Mouse (Mus musculus): ENCODE measurements around the gene Zfp768. TPM values are rescaled to one million over a fixed set of nuclear protein-coding genes. Genes with fewer than 3 reads are reported as not detected.
"Not testable (repeated sequence)": the region's sequence is repeated elsewhere in the genome, so short reads cannot be mapped to it uniquely, and the experiment has no call there.

Gene Zfp768
- polyA plus RNA-seq, 1 experiment from 2014 or later = 20.8 TPM

DNA sequence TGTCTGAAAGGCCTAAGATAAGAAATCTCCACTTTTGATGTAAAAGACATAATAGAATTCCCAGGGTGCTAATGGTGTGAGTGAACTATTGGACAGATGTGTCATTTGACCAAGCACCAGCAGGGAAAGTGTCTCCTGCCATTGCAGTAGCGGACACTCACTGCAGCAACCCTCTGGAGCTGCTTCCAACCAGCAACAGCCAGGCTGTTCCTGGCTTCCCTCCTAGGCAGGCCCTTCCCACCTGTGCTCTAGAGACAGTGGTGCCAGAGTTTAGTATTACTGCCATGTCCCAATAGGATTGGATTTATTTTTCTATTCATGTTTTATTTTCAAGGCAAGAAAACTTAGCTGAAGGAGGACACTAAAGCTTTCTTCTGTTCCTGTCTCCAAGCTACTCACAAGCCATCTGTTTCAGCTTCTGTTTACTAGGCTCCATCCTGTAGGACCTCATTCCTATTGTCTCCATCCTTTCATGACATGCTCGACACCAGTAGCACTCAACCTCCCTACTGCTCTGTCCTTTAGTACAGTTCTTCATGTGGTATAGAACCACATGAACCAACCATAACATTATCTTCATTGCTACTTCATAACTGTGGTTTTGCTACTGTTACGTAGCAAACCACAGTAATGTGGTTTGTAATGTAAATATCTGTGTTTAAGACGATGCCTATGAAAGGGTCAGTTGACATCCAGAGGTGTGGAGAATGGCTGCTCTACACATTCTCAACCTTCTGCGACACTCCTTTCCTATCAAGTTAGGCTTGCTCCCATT, 6.0 kb upstream of the Zfp768 start:
- WGBS = 91% methylated on average over 5 of the region's 5 CpGs
- Histone ChIP-seq H3K4me2 (replicated peaks) (no peak overlapping the region), H3K9ac (no peak overlapping the region), H3K4me1 (peaks cover 5% of the 10 kb centered on the region; the same call in 1 of the 2 replicates), H3K27ac (no peak overlapping the region), H3K9me3 (no peaks in the 10 kb centered on the region), H3K27me3 (replicated peaks) (no peaks in the 10 kb centered on the region), H3K36me3 (no peaks in the 10 kb centered on the region), H3K4me3 (no peak overlapping the region)
- no peak for ATAC-seq (ENCODE audit: low FRiP score, low read depth)

DNA sequence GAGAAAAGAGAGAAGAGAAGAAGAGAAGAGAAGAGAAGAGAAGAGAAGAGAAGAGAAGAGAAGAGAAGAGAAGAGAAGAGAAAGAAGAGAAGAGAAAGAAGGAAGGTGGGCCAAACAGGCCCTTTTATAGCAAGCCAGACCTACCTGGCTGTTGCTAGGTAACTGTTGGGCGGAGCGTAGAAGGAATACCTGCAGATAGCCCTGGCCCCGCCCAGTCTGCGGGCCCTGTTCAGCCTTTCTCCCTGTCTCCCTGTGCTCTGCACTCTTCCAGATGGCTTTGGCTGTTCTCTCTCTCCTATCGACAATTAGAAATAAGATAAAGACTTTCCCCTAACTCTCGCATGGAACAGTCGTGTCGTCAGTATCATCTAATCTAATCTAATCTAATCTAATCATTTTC, 1.3 kb upstream of the Zfp768 start:
- peak overlapping the region; percentile 81 for H3K4me2 ChIP-seq (replicated peaks)
- H3K36me3 ChIP-seq = peaks cover 19% of the 10 kb centered on the region
- H3K27ac ChIP-seq = no peak overlapping the region
- H3K9ac ChIP-seq = peak overlapping the region; percentile 93; the same call in 1 of the 2 replicates
- H3K4me3 ChIP-seq = peak overlapping the region; percentile 94
- WGBS = 14% methylated on average over 8 of the region's 8 CpGs
- H3K4me1 ChIP-seq = peaks cover 16% of the 10 kb centered on the region
- ATAC-seq (ENCODE audit: low FRiP score, low read depth) = no peak
- no peaks in the 10 kb centered on the region for H3K27me3 ChIP-seq (replicated peaks)
- no peaks in the 10 kb centered on the region for H3K9me3 ChIP-seq

DNA sequence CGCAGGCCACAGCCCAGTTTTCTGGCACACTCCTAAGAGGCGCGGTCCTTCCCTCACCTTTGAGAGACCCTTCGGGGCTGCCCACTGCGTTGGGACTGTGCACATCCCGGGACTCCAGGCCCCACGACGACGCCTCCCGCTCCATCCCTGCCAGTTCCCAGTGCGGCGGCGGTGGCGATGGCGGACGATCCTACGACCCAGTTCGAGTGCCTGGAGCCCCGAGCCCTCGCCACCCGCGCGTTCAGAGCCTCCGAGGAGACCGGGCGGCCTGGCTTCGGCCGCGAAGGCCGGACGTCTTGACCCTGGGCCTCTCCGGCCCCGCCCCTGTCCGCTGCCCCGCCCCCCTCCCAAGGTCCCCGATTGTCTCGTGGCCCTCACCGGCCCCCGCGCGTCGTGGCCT, 297 bp downstream of the Zfp768 start:
- Histone ChIP-seq H3K27me3 (replicated peaks) (no peaks in the 10 kb centered on the region), H3K9me3 (no peaks in the 10 kb centered on the region), H3K36me3 (peaks cover 24% of the 10 kb centered on the region), H3K27ac (peak overlapping the region; percentile 80; the same call in 1 of the 2 replicates), H3K4me1 (peaks cover 16% of the 10 kb centered on the region), H3K4me2 (replicated peaks) (peak overlapping the region; percentile 81), H3K4me3 (peak overlapping the region; percentile 94), H3K9ac (peak overlapping the region; percentile 93)
- ATAC-seq (ENCODE audit: low FRiP score, low read depth) = peak; percentile 34; the same call in 1 of the 2 replicates
- WGBS = under 1% methylated on average over 42 of the region's 42 CpGs

DNA sequence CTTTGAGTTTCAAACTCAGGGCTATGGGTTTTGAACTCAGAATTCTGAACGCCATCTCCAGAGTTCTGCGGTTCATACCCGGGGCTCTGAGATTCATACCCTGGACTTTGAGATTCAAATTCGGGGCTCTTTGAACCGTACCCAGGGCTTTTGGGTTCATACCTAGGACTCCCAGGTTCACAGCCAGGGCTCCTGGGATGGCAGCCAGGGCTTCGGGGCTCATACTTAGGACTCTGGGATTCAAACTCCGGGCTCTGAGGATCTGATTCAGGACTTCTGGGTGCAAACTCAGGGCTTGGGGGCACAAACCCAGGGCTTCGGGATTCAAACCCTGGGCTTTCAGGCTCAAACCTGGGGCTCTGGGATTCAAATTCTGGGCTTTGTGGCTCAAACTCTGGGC, 1.0 kb downstream of the Zfp768 start:
- peaks cover 24% of the 10 kb centered on the region for H3K36me3 ChIP-seq
- H3K4me2 ChIP-seq (replicated peaks) = peak overlapping the region; percentile 81
- no peaks in the 10 kb centered on the region for H3K9me3 ChIP-seq
- H3K9ac ChIP-seq = peak overlapping the region; percentile 93
- 89% methylated on average over 8 of the region's 8 CpGs for WGBS
- H3K27ac ChIP-seq = no peak overlapping the region
- H3K27me3 ChIP-seq (replicated peaks) = no peaks in the 10 kb centered on the region
- no peak for ATAC-seq (ENCODE audit: low FRiP score, low read depth)
- peak overlapping the region; percentile 94 for H3K4me3 ChIP-seq
- peaks cover 16% of the 10 kb centered on the region for H3K4me1 ChIP-seq

DNA sequence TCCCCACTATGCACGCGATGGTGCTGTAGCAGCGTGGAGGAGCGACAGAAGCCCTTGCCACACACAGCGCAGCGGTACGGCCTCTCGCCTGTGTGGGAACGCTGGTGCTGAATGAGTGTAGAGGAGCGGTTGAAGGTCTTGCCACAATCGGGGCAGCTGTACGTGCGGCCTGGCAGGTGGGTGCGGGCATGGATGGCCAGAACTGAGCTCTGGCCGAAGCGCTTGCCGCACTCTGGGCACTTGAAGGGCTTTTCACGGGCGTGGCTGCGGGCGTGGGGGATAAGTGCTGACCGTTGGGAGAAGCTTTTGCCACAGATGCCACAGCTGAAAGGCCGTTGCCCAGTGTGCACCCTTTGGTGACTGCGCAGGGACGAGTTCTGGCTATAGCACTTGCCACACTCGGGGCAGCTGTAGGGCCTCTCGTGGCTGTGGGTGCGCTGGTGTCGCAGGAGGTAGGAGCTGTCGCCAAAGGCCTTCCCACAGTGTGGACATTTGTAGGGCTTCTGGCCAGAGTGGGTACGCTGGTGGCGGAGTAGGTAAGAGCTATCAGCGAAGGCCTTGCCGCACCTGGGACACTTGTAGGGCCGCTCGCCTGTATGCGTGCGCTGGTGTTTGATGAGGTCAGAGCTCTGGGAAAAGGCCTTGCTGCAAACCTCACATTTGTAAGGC, 1.9 kb downstream of the Zfp768 start:
- no peak overlapping the region for H3K27ac ChIP-seq
- 93% methylated on average over 38 of the region's 38 CpGs for WGBS
- no peaks in the 10 kb centered on the region for H3K27me3 ChIP-seq (replicated peaks)
- H3K36me3 ChIP-seq = peaks cover 24% of the 10 kb centered on the region
- peak overlapping the region; percentile 81; the same call in 1 of the 2 replicates for H3K4me2 ChIP-seq (replicated peaks)
- H3K4me3 ChIP-seq = no peak overlapping the region
- H3K9ac ChIP-seq = no peak overlapping the region
- no peak for ATAC-seq (ENCODE audit: low FRiP score, low read depth)
- peaks cover 16% of the 10 kb centered on the region for H3K4me1 ChIP-seq
- no peaks in the 10 kb centered on the region for H3K9me3 ChIP-seq

DNA sequence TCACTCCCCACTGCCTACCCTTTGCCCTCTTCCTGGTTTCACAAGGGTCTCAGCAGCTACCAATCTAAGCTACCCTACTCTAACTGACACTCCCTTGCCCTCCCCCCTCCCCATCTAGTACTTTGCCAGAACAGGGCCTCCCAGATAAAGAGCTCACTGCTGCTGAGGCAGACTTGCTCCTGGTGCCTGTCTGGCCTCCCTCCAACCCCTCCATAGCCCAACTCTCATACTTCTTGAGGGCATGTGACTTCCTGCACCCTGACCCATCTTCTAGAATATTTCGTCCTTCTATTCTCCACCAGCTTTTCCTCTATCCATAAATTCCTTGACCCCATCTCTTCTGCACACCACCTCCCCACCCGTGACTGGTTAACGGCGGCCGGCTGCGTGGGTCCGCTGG, 2.5 kb downstream of the Zfp768 start:
- Histone ChIP-seq H3K9ac (no peak overlapping the region), H3K9me3 (no peaks in the 10 kb centered on the region), H3K27me3 (replicated peaks) (no peaks in the 10 kb centered on the region), H3K4me1 (peaks cover 16% of the 10 kb centered on the region), H3K4me2 (replicated peaks) (no peak overlapping the region), H3K4me3 (no peak overlapping the region), H3K27ac (no peak overlapping the region), H3K36me3 (peaks cover 24% of the 10 kb centered on the region)
- no peak for ATAC-seq (ENCODE audit: low FRiP score, low read depth)
- 97% methylated on average over 7 of the region's 7 CpGs for WGBS

DNA sequence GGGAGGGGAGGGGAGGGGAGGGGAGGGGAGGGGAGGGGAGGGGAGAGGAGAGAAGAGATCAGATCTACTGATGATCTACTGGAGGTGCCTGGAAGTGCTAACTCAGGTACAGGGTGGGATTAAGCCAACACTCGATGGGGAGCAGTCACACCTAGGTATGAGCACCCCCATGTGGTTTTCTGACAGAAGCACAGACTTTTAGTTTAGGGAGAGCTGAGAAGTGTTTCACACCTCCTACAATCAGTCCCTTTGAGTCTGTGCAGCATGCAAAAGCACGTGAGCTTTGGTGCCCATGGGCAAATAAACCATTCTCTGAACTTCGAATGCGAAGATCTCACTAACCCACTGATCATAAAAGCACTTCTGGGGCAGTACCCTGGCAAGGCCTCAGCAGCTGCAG, 3.1 kb downstream of the Zfp768 start:
- 68% methylated on average over 4 of the region's 4 CpGs for WGBS
- Histone ChIP-seq H3K4me2 (replicated peaks) (no peak overlapping the region), H3K9me3 (no peaks in the 10 kb centered on the region), H3K36me3 (peaks cover 24% of the 10 kb centered on the region), H3K4me3 (no peak overlapping the region), H3K9ac (no peak overlapping the region), H3K4me1 (peaks cover 16% of the 10 kb centered on the region), H3K27ac (no peak overlapping the region), H3K27me3 (replicated peaks) (no peaks in the 10 kb centered on the region)
- no peak for ATAC-seq (ENCODE audit: low FRiP score, low read depth)

DNA sequence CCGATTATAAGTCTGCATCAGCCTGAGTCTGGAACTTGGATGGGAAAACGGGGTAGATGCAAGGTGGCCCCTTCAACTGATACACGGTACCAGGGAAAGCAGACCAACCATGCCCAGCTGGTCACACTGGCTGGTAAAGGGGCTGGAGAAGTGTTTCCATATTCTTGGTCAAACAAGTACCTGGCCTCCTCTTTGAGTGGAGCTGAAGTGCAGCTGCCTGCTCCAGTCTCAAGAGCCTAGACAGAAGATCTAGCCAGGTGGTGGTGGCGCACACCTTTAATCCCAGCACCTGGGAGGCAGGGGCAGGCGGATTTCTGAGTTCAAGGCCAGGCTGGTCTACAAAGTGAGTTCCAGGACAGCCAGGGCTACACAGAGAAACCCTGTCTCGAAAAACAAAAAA, 3.5 kb downstream of the Zfp768 start:
- Histone ChIP-seq H3K4me1 (peaks cover 16% of the 10 kb centered on the region), H3K36me3 (peaks cover 24% of the 10 kb centered on the region)
- not testable (repeated sequence) for ATAC-seq (ENCODE audit: low FRiP score, low read depth); H3K9ac ChIP-seq; H3K4me3 ChIP-seq; H3K27me3 ChIP-seq (replicated peaks); H3K9me3 ChIP-seq; H3K27ac ChIP-seq; H3K4me2 ChIP-seq (replicated peaks)
- 90% methylated on average over 6 of the region's 6 CpGs for WGBS

DNA sequence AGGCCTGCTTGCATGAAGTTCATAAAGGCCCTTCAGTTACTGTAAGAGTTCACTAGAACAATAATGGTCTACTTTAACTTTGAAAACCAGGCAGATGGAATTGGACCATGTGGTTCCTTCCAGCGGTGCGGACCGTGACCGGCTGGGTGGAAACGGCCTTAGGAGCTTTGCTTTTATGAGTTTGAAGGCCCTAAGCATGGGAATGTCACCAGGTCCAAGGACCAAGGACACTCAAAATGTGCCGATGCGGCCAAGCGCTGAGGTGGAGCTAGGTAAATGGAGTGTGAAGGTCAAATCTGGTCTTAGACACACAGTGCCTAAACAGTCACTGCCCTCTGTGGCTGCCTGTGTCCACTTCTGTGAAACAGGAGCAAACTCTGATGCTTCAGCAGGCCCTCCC, 4.0 kb downstream of the Zfp768 start:
- Histone ChIP-seq H3K27me3 (replicated peaks) (no peaks in the 10 kb centered on the region), H3K4me3 (no peak overlapping the region), H3K4me1 (peaks cover 11% of the 10 kb centered on the region), H3K36me3 (peaks cover 24% of the 10 kb centered on the region), H3K9ac (no peak overlapping the region), H3K9me3 (no peaks in the 10 kb centered on the region), H3K4me2 (replicated peaks) (no peak overlapping the region), H3K27ac (no peak overlapping the region)
- WGBS = 97% methylated on average over 8 of the region's 8 CpGs
- no peak for ATAC-seq (ENCODE audit: low FRiP score, low read depth)

DNA sequence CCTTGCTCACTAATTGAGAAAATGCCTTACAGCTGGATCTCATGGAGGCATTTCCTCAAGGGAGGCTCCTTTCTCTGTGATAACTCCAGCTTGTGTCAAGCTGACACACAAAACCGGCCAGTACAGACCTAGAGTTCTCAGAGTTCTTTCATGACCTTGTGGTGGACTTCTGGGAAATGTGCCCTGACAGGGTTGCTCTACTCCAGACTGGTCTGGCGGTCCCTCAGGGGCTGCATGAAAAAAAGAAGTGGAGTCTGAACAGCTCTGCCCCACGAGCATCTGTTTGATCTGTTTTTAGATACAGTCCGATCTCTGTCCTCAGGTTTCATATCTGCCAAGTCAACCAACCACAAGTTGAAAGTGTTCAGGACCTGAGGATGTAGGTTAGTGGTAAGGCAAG, 7.8 kb downstream of the Zfp768 start:
- Histone ChIP-seq H3K9me3 (no peaks in the 10 kb centered on the region), H3K4me3 (no peak overlapping the region), H3K27me3 (replicated peaks) (no peaks in the 10 kb centered on the region), H3K27ac (no peak overlapping the region), H3K4me2 (replicated peaks) (no peak overlapping the region), H3K36me3 (peaks cover 9% of the 10 kb centered on the region), H3K4me1 (no peaks in the 10 kb centered on the region), H3K9ac (no peak overlapping the region)
- ATAC-seq (ENCODE audit: low FRiP score, low read depth) = no peak
- 81% methylated on average over 4 of the region's 4 CpGs for WGBS

DNA sequence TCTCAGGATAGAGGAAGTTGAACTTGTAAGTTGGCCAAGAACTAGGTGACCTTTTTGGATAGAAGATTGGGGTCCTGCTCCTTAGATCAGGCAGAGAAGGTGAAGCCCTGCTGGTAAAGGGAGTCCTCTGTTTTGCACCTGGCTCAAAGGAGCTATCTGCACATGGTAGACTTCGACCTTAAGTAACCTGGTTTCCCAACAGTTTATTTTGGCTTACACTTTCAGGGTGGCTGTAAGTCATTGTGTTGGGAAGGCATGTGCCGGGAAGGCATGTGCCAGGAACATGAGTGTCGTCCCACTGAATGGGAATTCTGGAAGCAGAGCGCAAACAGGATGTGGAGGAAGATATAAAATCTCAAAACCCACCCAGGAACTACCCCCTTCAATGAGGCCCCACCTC, 9.8 kb downstream of the Zfp768 start:
- no peak overlapping the region for H3K27ac ChIP-seq
- H3K27me3 ChIP-seq (replicated peaks) = no peaks in the 10 kb centered on the region
- no peaks in the 10 kb centered on the region for H3K4me1 ChIP-seq
- 89% methylated on average over 4 of the region's 4 CpGs for WGBS
- H3K4me3 ChIP-seq = no peak overlapping the region
- H3K9me3 ChIP-seq = no peaks in the 10 kb centered on the region
- no peak for ATAC-seq (ENCODE audit: low FRiP score, low read depth)
- no peaks in the 10 kb centered on the region for H3K36me3 ChIP-seq
- no peak overlapping the region for H3K4me2 ChIP-seq (replicated peaks)
- H3K9ac ChIP-seq = no peak overlapping the region

DNA sequence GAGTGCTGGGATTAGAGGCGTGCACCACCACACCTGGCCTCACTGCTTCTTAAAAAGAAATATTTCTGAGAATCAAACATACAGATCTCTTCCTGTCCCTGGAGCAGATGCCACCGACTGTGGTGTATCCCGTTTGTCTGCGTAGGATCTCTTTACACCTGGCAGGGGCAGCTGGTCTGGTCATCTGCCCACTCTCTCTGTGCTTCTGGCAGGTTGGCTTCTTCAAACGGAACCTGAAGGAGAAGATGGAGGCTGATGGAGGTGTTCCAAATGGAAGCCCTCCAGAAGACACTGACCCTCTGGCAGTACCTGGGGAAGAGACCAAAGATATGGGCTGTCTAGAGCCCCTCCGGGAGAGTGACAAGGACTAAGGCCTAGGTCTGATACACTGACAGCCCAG, 12.1 kb downstream of the Zfp768 start:
- H3K4me1 ChIP-seq = no peaks in the 10 kb centered on the region
- H3K4me3 ChIP-seq = no peak overlapping the region
- no peaks in the 10 kb centered on the region for H3K9me3 ChIP-seq
- H3K9ac ChIP-seq = no peak overlapping the region
- no peak overlapping the region for H3K27ac ChIP-seq
- no peaks in the 10 kb centered on the region for H3K36me3 ChIP-seq
- WGBS = 87% methylated on average over 6 of the region's 6 CpGs
- no peak overlapping the region for H3K4me2 ChIP-seq (replicated peaks)
- no peaks in the 10 kb centered on the region for H3K27me3 ChIP-seq (replicated peaks)
- no peak for ATAC-seq (ENCODE audit: low FRiP score, low read depth)
